Mouse (Mus musculus) regulatory T cell (primary cell): Measurements from ENCODE around the gene Rbfox2.

Experiments
- in situ Hi-C: fragments of 300-600 bp; cut with MboI, MseI; formaldehyde crosslinking; loops from one replicate; pipeline ENCODE4 v1.15.1; 2025; ENCODE audit warnings: high pct_unique_total_duplicates

Gene Rbfox2

DNA sequence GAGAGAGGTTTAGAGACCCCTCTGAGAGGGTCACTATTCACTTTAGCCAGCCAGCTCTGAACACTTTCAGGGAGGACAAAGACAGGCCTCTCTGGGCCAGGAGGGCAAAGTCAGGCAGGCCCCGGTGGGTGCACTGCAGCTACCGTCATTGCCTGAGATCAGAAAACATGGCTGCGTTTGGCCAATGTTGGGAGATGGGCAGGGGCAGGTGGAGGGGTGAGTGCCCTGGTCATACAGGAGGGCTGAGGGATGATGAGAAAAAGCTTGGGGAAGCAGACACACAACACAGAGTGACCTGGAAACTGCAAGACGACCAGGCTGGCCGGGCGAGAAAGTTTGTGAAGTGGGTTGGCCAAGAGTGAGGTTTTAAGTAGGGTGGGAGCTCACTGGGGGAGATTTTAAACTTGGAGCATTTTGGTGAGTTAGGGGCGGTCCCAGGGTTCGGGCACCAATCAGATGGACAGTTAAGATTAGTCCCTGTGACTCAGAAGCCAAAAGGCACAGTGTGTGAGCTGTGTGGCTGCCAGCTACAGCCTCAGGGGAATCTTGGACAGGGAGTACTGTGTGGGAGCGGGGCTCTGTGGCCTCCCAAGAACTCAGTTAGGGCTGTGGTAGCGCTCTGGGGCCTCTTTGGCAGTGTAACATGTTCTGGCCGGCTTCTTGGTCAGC lies 270.4 kb downstream of the Rbfox2 start:
- in situ Hi-C loops: loop anchor here (5.0 kb wide), 1 partner anchor 44 kb away; no protein-coding TSS in a partner anchor

DNA sequence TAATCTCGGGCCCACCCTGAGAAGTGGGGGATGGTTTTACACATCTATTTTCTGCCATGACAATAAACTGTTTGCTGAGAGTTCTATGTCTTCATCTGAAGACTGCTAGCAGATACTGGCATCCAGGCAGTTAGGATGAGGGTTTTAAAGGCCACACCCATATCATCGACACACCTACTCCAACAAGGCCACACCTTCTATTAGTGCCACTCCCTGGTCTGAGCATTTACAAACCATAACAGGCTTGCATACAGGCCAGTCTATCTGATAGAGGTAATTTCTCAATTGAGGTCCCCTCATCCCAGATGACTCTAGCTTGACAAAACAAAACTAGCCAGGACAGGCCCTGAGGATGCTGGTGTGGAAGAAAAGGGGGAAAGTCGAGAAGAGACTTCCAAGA lies 271.2 kb downstream of the Rbfox2 start:
- in situ Hi-C loops: loop anchor here (5.0 kb wide), 1 partner anchor 43 kb away; no protein-coding TSS in a partner anchor

DNA sequence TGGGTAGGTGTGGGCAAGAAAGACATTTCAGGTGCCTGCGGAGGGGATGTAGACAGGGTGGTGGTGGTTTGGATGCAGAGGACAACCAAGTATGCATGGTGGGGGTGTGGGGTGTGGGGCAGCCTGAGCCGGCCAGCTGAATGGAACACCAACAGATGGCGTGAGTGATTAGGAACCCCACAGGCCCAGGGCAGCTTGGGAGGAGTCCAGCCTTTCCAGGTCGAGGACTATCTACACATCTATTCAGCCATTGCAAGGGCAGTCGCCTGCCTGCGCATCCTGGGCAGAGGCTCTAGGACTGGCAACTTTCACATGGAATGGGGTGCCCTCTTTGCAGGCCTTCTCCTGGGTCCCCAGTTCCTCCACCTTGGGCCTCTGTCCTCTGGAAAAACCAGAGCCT lies 272.3 kb downstream of the Rbfox2 start:
- in situ Hi-C loops: no loop called here

DNA sequence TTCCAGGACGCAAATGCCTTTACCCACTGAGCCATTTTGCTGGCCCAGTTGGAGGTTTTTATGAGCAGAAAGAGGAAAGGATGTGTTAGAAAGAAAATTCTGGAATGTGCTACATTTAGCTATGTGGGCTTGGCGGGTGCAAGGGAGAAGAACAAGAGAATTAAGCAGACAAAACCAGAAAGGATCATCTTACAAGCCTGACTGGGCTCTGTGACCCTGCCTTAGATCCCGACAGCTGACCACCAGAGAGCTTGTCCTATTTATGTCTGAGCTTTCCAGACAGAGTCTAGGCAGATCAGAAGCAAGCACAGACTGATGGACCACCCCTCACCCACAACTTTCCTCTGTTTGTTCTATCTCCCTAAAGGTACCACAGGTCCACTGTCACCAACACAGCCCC lies 275.5 kb downstream of the Rbfox2 start:
- in situ Hi-C loops: no loop called here

- in situ Hi-C loops: no loop called here
These were observed 277.3 kb downstream of the Rbfox2 start for GRCm38 (mm10) chr15:77029331-77029991.
